Mouse (Mus musculus): Measurements from ENCODE around the gene Klk10. TPM values are rescaled to one million over a fixed set of nuclear protein-coding genes. Genes with fewer than 3 reads are reported as not detected.

The Klk10 gene
- polyA plus RNA-seq, 1 experiment from 2014 or later, result 0.17 TPM

DNA sequence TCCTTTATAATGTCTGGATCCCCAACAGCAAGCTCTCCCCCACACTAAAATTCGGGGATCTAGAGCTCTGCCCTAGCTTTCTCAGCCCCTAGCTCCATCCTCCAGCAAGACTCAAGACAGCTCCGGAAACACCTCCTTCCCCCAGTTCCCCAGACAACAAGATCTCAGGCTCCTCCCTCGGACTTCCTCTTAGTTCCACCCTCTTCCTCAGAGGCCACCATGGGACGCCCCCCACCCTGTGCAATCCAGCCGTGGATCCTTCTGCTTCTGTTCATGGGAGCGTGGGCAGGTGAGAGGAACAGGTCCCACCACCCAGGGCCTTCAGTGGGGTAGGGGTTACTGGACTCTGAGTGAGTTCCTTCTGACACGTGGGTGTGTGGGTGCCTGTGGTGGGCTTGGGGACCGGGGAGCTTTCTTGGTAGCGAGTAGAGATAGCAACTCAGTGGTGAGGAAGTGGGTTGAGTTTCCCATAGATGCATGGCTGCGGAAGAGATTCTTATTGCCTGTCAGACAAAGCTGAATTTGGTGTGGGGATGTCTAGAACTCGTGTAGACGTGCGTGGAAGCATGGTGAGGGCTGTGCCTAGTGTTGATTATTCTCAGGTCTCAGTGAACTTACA is 17.1 kb downstream of the Klk10 start:
- peak overlapping the region; percentile 80 for H3K4me2 ChIP-seq (replicated peaks)
- H3K27me3 ChIP-seq, result peaks cover 32% of the 10 kb centered on the region
- H3K9me3 ChIP-seq, result no peaks in the 10 kb centered on the region
- peak overlapping the region; percentile 55 for H3K9ac ChIP-seq (replicated peaks)
- peak; percentile 57 for ATAC-seq (replicated peaks)
- peak overlapping the region; percentile 52 for H3K4me3 ChIP-seq
- WGBS, result 36% methylated on average over 13 of the region's 13 CpGs
- no peaks in the 10 kb centered on the region for H3K36me3 ChIP-seq
- H3K4me1 ChIP-seq, result peaks cover 20% of the 10 kb centered on the region
- H3K27ac ChIP-seq (replicated peaks), result no peak overlapping the region

DNA sequence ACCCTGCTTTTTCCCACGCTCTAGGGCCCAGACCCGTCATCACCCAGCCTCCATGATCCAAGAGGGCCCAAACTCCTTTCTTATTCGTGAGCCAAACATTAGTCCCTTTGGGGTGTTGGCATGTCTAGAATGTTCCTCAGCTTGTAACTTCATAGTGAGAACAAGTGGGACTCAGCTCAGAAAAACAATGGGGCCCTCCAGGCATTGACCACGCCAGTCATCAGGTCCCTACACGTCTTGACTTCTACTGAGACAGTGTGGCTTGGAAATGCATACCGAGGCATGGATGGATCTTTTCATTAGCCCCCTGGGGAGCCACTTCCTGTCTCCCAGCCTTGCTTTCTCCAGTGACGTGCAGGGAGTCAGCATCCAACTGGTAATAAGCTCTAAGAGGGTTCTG is 19.0 kb downstream of the Klk10 start:
- Histone ChIP-seq H3K4me2 (replicated peaks) (no peak overlapping the region), H3K27me3 (peaks cover 27% of the 10 kb centered on the region), H3K4me1 (peaks cover 20% of the 10 kb centered on the region), H3K9me3 (no peaks in the 10 kb centered on the region), H3K36me3 (no peaks in the 10 kb centered on the region), H3K9ac (replicated peaks) (no peak overlapping the region), H3K27ac (replicated peaks) (no peak overlapping the region), H3K4me3 (no peak overlapping the region)
- 75% methylated on average over 7 of the region's 7 CpGs for WGBS
- ATAC-seq (replicated peaks), result no peak

DNA sequence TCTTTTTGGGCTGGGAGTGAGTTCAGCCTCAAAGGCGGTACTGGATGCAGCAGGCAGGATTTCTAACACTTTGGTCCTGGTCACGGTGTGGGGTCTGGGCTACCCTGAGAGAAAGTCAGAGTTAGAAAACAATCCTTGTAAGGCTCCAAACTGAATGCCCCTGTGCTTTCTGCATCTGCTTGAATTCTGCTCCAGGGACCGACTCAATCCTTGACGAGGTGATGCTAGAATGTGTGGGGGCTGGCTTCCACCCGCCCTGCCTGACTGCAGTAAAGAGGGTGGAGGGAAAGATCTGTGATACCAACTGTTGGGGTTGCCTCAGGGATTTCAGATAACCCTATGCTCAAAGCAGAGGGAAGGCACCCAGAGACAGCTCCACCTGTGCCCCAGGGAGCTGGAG is 30.2 kb downstream of the Klk10 start, which contains the start of gene Klk7:
TSS of gene Klk7 (plus strand) at position 301 of the 400 bp plus-strand sequence.
- Histone ChIP-seq H3K36me3 (no peaks in the 10 kb centered on the region), H3K4me1 (no peaks in the 10 kb centered on the region), H3K27me3 (no peaks in the 10 kb centered on the region), H3K9me3 (no peaks in the 10 kb centered on the region), H3K4me2 (replicated peaks) (no peak within 1 kb of the TSS), H3K9ac (replicated peaks) (no peak within 1 kb of the TSS), H3K27ac (replicated peaks) (no peak within 1 kb of the TSS), H3K4me3 (no peak within 1 kb of the TSS)
- ATAC-seq (replicated peaks), result no peak
- WGBS, result 55% methylated on average over 5 of the region's 5 CpGs

DNA sequence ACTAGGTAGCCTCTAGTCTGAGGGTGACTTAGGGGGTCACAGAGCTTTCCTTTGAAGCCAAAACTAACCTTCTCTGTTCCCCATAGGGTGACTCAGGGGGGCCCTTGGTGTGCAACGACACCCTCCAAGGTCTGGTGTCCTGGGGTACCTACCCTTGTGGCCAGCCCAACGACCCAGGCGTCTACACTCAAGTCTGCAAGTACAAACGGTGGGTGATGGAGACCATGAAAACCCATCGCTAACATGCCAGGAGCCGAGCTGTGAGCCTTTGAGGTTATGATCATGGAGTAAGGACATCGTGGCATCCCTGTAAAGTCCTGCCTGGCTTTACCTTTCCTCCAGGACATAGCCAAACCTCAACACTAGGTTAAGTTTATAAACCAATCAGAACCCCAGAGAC is 34.4 kb downstream of the Klk10 start:
- Histone ChIP-seq H3K27me3 (no peaks in the 10 kb centered on the region), H3K4me1 (no peaks in the 10 kb centered on the region), H3K9me3 (no peaks in the 10 kb centered on the region), H3K9ac (replicated peaks) (no peak overlapping the region), H3K4me2 (replicated peaks) (no peak overlapping the region), H3K4me3 (no peak overlapping the region), H3K27ac (replicated peaks) (no peak overlapping the region), H3K36me3 (no peaks in the 10 kb centered on the region)
- 84% methylated on average over 7 of the region's 7 CpGs for WGBS
- ATAC-seq (replicated peaks), result no peak

DNA sequence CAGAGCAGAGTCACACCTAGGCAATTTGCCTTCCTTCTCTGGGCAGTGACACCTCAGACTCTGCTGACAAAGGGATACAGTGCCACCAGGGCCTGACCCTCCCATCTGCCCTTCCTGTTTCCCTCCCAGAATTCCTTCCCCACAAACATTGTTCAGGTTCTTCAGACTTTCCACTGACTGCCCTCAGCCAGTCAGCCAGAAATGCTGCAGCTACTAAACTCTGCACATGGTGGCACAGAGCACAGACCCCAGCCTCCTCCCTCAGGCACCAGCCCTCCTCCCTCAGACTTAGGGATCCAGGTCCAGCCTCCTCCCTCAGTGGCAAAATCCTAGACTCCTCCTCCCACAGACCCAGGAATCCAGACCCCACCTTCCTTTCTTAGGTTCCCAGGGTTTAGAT is 35.9 kb downstream of the Klk10 start:
- no peak for ATAC-seq (replicated peaks)
- no peak overlapping the region for H3K9ac ChIP-seq (replicated peaks)
- no peak overlapping the region for H3K4me2 ChIP-seq (replicated peaks)
- no peak overlapping the region for H3K27ac ChIP-seq (replicated peaks)
- no peaks in the 10 kb centered on the region for H3K4me1 ChIP-seq
- no peaks in the 10 kb centered on the region for H3K9me3 ChIP-seq
- no peaks in the 10 kb centered on the region for H3K27me3 ChIP-seq
- H3K36me3 ChIP-seq, result no peaks in the 10 kb centered on the region
- no peak overlapping the region for H3K4me3 ChIP-seq

DNA sequence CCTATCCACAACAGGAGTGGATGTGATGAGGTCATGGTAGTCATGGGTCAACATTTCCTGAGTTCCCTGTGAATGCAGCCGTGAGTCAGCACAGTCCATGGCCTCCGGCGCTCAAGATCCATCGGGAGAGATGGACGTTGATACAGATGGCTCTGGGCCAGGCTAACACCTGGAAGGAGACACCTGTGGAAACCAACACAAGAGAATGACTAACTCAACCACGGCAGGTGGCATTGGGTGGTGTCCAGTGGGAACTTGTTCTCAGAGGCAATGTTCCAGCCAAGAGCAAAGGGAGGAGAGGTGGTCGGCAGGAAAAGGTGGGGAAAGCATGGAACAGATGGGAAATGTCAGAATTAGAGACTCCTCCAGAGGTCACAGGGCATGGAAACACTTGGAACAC is 40.7 kb downstream of the Klk10 start:
- H3K36me3 ChIP-seq, result no peaks in the 10 kb centered on the region
- no peaks in the 10 kb centered on the region for H3K9me3 ChIP-seq
- no peaks in the 10 kb centered on the region for H3K4me1 ChIP-seq
- no peak overlapping the region for H3K27ac ChIP-seq (replicated peaks)
- no peaks in the 10 kb centered on the region for H3K27me3 ChIP-seq
- no peak overlapping the region for H3K4me2 ChIP-seq (replicated peaks)
- no peak for ATAC-seq (replicated peaks)
- H3K9ac ChIP-seq (replicated peaks), result no peak overlapping the region
- 93% methylated on average over 7 of the region's 7 CpGs for WGBS
- H3K4me3 ChIP-seq, result no peak overlapping the region

DNA sequence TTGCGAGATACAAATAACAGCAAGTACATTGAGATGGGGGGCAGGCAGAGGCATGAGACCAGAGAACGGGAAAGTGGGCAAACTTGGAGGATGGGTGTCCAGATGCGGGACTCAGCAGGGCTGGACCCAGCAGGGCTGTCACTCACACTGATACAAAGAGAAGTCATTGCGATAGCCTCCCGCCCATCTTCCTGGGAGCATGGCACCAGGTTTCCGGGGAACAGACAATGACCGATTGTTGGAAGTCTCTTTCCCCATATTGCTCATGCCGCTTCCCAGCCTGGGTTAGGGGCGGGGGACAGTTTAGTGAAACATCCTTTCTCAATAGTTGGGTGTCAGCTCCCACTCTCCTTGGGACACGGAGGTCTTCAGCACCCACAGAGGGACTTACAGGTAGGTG is 43.4 kb downstream of the Klk10 start, which contains the start of gene Klk6:
TSS of gene Klk6 (plus strand) at position 301 of the 400 bp plus-strand sequence.
- Histone ChIP-seq H3K27ac (replicated peaks) (no peak within 1 kb of the TSS), H3K9me3 (no peaks in the 10 kb centered on the region), H3K36me3 (no peaks in the 10 kb centered on the region), H3K4me3 (no peak within 1 kb of the TSS), H3K9ac (replicated peaks) (no peak within 1 kb of the TSS), H3K4me2 (replicated peaks) (no peak within 1 kb of the TSS), H3K4me1 (no peaks in the 10 kb centered on the region), H3K27me3 (no peaks in the 10 kb centered on the region)
- no peak for ATAC-seq (replicated peaks)
- WGBS, result 81% methylated on average over 10 of the region's 10 CpGs

DNA sequence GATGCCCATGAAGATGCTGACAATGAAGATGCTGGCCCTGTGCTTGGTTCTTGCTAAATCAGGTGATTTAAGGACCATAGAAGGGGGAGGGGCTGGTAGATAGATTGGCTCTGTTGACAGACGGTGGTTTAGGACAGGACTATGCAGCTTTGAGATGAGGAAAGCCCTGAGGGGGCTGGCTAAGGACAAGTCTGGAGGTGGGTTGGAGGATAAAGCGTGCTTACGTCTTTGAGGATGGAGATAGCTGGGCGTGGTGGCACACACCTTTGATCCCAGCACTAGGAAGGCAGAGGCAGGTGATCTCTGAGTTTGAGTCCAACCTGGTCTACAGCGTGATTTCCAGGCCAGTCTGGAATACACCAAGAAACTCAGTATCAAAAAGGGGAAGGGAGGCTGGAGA is 45.2 kb downstream of the Klk10 start:
- 89% methylated on average over 5 of the region's 5 CpGs for WGBS
- H3K27me3 ChIP-seq, result no peaks in the 10 kb centered on the region
- no peak overlapping the region for H3K4me3 ChIP-seq
- no peak overlapping the region for H3K4me2 ChIP-seq (replicated peaks)
- H3K4me1 ChIP-seq, result no peaks in the 10 kb centered on the region
- no peaks in the 10 kb centered on the region for H3K36me3 ChIP-seq
- no peak for ATAC-seq (replicated peaks)
- H3K27ac ChIP-seq (replicated peaks), result no peak overlapping the region
- H3K9ac ChIP-seq (replicated peaks), result no peak overlapping the region
- no peaks in the 10 kb centered on the region for H3K9me3 ChIP-seq

DNA sequence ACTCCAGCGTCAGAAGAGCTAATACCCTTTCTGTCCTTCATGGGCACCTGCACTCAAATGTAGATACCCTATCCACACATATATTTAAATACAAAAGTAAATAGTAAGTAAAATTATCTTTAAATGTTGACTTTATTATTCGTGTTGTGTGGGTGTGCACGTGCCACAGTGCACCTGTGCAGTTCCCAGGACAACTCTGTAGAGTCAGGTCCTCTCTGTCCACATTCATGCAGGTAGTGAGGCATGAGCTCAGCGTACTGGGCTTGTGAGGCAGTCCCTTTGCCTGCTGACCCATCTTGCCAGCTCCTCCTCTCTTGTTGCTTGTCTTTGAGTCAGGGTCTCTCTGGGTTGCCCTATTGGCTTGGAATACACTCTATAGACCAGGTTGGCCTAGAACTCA is 46.9 kb downstream of the Klk10 start:
- Histone ChIP-seq H3K9me3 (no peaks in the 10 kb centered on the region), H3K4me2 (replicated peaks) (no peak overlapping the region), H3K36me3 (no peaks in the 10 kb centered on the region), H3K9ac (replicated peaks) (no peak overlapping the region), H3K4me3 (no peak overlapping the region), H3K27ac (replicated peaks) (no peak overlapping the region), H3K27me3 (no peaks in the 10 kb centered on the region), H3K4me1 (no peaks in the 10 kb centered on the region)
- 82% methylated on average over 4 of the region's 4 CpGs for WGBS
- ATAC-seq (replicated peaks), result no peak

DNA sequence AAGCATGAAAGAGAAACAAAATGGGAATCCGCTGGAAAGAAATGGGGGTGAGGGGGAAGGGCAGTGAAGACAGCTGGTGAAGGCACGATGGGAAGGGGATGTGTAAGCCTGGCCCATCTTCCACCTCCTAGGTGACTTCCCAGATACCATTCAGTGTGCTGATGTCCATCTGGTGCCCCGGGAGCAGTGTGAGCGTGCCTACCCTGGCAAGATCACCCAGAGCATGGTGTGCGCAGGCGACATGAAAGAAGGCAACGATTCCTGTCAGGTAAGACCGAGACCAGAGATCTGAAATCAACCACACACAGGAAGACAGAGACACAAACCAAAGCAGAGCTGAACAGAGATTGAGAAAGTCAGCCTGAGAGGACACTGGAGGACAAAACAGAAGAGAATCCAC is 48.2 kb downstream of the Klk10 start:
- no peak for ATAC-seq (replicated peaks)
- Histone ChIP-seq H3K9me3 (no peaks in the 10 kb centered on the region), H3K4me2 (replicated peaks) (no peak overlapping the region), H3K36me3 (no peaks in the 10 kb centered on the region), H3K4me3 (no peak overlapping the region), H3K27ac (replicated peaks) (no peak overlapping the region), H3K27me3 (no peaks in the 10 kb centered on the region), H3K4me1 (no peaks in the 10 kb centered on the region), H3K9ac (replicated peaks) (no peak overlapping the region)
- 89% methylated on average over 8 of the region's 8 CpGs for WGBS

Other genes starting within 250 kb of the Klk10 start
- gene Cd33, start 236.6 kb upstream of the Klk10 start, polyA plus RNA-seq (2015; fragmentation: Nextera tagmentation; extraction: Ambion mirVana), result 0.88 and 1.0 TPM in 2 replicates
- gene Zfp658, start 218.8 kb upstream of the Klk10 start, polyA plus RNA-seq (2015; fragmentation: Nextera tagmentation; extraction: Ambion mirVana), result 11.3 and 11.5 TPM in 2 replicates
- 15.8 and 17.9 TPM in 2 replicates for gene Zfp719, start 201.4 kb upstream of the Klk10 start, polyA plus RNA-seq (2015; fragmentation: Nextera tagmentation; extraction: Ambion mirVana)
- 0.25 and 0.27 TPM in 2 replicates for gene Zfp819, start 173.9 kb upstream of the Klk10 start, polyA plus RNA-seq (2015; fragmentation: Nextera tagmentation; extraction: Ambion mirVana)
- gene Ceacam18, start 146.3 kb upstream of the Klk10 start, polyA plus RNA-seq (2015; fragmentation: Nextera tagmentation; extraction: Ambion mirVana), result not detected in 2 replicates
- 0.13 and 0.18 TPM in 2 replicates for gene Siglece, start 120.9 kb upstream of the Klk10 start, polyA plus RNA-seq (2015; fragmentation: Nextera tagmentation; extraction: Ambion mirVana)
- 29.3 and 31.1 TPM in 2 replicates for gene Ctu1, start 109.0 kb upstream of the Klk10 start, polyA plus RNA-seq (2015; fragmentation: Nextera tagmentation; extraction: Ambion mirVana)
- not detected in 2 replicates for gene Klk14, start 90.6 kb upstream of the Klk10 start, polyA plus RNA-seq (2015; fragmentation: Nextera tagmentation; extraction: Ambion mirVana)
- not detected in 2 replicates for gene Klk13, start 68.5 kb upstream of the Klk10 start, polyA plus RNA-seq (2015; fragmentation: Nextera tagmentation; extraction: Ambion mirVana)
- not detected in 2 replicates for gene Klk12, start 12.1 kb upstream of the Klk10 start, polyA plus RNA-seq (2015; fragmentation: Nextera tagmentation; extraction: Ambion mirVana)
- not detected in 2 replicates for gene Klk11, start 6.4 kb upstream of the Klk10 start, polyA plus RNA-seq (2015; fragmentation: Nextera tagmentation; extraction: Ambion mirVana)
- not detected in 2 replicates for gene Klk9, start 10.9 kb downstream of the Klk10 start, polyA plus RNA-seq (2015; fragmentation: Nextera tagmentation; extraction: Ambion mirVana)
- 4.8 and 6.4 TPM in 2 replicates for gene Klk8, start 16.5 kb downstream of the Klk10 start, polyA plus RNA-seq (2015; fragmentation: Nextera tagmentation; extraction: Ambion mirVana)
- not detected in 2 replicates for gene Klk7, start 30.3 kb downstream of the Klk10 start, polyA plus RNA-seq (2015; fragmentation: Nextera tagmentation; extraction: Ambion mirVana)
- not detected in 2 replicates for gene Klk6, start 43.5 kb downstream of the Klk10 start, polyA plus RNA-seq (2015; fragmentation: Nextera tagmentation; extraction: Ambion mirVana)
- gene Klk5, start 60.9 kb downstream of the Klk10 start, polyA plus RNA-seq (2015; fragmentation: Nextera tagmentation; extraction: Ambion mirVana), result not detected in 2 replicates
- 0.24 and 0.59 TPM in 2 replicates for gene Klk4, start 100.1 kb downstream of the Klk10 start, polyA plus RNA-seq (2015; fragmentation: Nextera tagmentation; extraction: Ambion mirVana)
- gene Klk15, start 152.7 kb downstream of the Klk10 start, polyA plus RNA-seq (2015; fragmentation: Nextera tagmentation; extraction: Ambion mirVana), result not detected in 2 replicates
- gene Klk1b8, start 169.6 kb downstream of the Klk10 start, polyA plus RNA-seq (2015; fragmentation: Nextera tagmentation; extraction: Ambion mirVana), result not detected in 2 replicates
- not detected in 2 replicates for gene Klk1b1, start 185.7 kb downstream of the Klk10 start, polyA plus RNA-seq (2015; fragmentation: Nextera tagmentation; extraction: Ambion mirVana)
- not detected in 2 replicates for gene Klk1b9, start 195.0 kb downstream of the Klk10 start, polyA plus RNA-seq (2015; fragmentation: Nextera tagmentation; extraction: Ambion mirVana)
- not detected in 2 replicates for gene Klk1b11, start 214.8 kb downstream of the Klk10 start, polyA plus RNA-seq (2015; fragmentation: Nextera tagmentation; extraction: Ambion mirVana)
- not detected in 2 replicates for gene Klk1b26, start 231.1 kb downstream of the Klk10 start, polyA plus RNA-seq (2015; fragmentation: Nextera tagmentation; extraction: Ambion mirVana)